ENCODE assay signal across 8 mouse cellular contexts in genomic region chr12:101957942-101958544, GRCm38 (mm10). TPM values are rescaled to one million over a fixed set of nuclear protein-coding genes. Genes with fewer than 3 reads are reported as not detected.
DNase-seq lines count a peak whose midpoint lies in the region; ATAC-seq lines count a peak whose summit lies in the region.

Gene Atxn3, minus strand, starts transcription at chr12:101958246.

- peak within 1 kb of the TSS; percentile 80 for H3K4me3 ChIP-seq in embryonic facial prominence, embryonic 14.5 days (ENCODE audit: low read depth, low read length)
- peak within 1 kb of the TSS; percentile 66 for H3K4me3 ChIP-seq in kidney, embryonic 14.5 days (ENCODE audit: low read length)
- peak within 1 kb of the TSS; percentile 91 for H3K4me3 ChIP-seq in limb, embryonic 15.5 days

- peak within 1 kb of the TSS; percentile 56 for H3K4me2 ChIP-seq in embryonic facial prominence, embryonic 14.5 days (ENCODE audit: low read depth, low read length)
- peak within 1 kb of the TSS; percentile 46 for H3K4me2 ChIP-seq in kidney, embryonic 14.5 days (replicated peaks; ENCODE audit: low read depth, low read length)
- peak within 1 kb of the TSS; percentile 58 for H3K4me2 ChIP-seq in limb, embryonic 15.5 days

- peaks cover 9% of the 10 kb centered on the region for H3K4me1 ChIP-seq in embryonic facial prominence, embryonic 14.5 days (ENCODE audit: control insufficient read depth, insufficient read depth, low read length)
- peaks cover 7% of the 10 kb centered on the region; the same call in 1 of the 2 replicates for H3K4me1 ChIP-seq in kidney, embryonic 14.5 days (ENCODE audit: control insufficient read depth, insufficient read depth, low read length)
- H3K4me1 ChIP-seq in limb, embryonic 15.5 days = peaks cover 10% of the 10 kb centered on the region; the same call in 1 of the 2 replicates

- DNase-seq in 3T3-L1 (ENCODE audit: low read depth, low spot score) = peak; percentile 92
- peak; percentile 92 to 97 for DNase-seq in adrenal gland, postnatal 4 days (ENCODE audit: low spot score in 2 of 2)
- DNase-seq in embryonic facial prominence, embryonic 14.5 days (ENCODE audit: low spot score) = peak; percentile 98
- DNase-seq in heart, adult 9 months (ENCODE audit: low spot score in 2 of 2) = peak; percentile 97 to 98
- DNase-seq in monocyte, adult 2 months (ENCODE audit: low read depth in 1 of 2, low spot score in 2 of 2) = peak; percentile 88 to 93
- DNase-seq in spleen, postnatal 36 days (ENCODE audit: low spot score in 2 of 2) = peak; percentile 96 to 97

- WGBS in embryonic facial prominence, embryonic 14.5 days = under 1% methylated on average over 26 of the region's 54 CpGs
- WGBS in kidney, embryonic 14.5 days = under 1% methylated on average over 51 of the region's 54 CpGs
- under 1% methylated on average over 52 of the region's 54 CpGs for WGBS in limb, embryonic 15.5 days

- peak; percentile 98 for ATAC-seq in embryonic facial prominence, embryonic 14.5 days (ENCODE audit: low read depth)
- ATAC-seq in kidney, embryonic 14.5 days (ENCODE audit: low FRiP score, low TSS enrichment) = peak; percentile 99
- ATAC-seq in limb, embryonic 15.5 days (ENCODE audit: insufficient number of reproducible peaks, low FRiP score, low TSS enrichment, low read depth) = peak; percentile 99

- H3K9me3 ChIP-seq in embryonic facial prominence, embryonic 14.5 days (ENCODE audit: control insufficient read depth, low read length) = no peaks in the 10 kb centered on the region
- no peaks in the 10 kb centered on the region for H3K9me3 ChIP-seq in kidney, embryonic 14.5 days (ENCODE audit: control insufficient read depth, low read length)
- no peaks in the 10 kb centered on the region for H3K9me3 ChIP-seq in limb, embryonic 15.5 days

- no peaks in the 10 kb centered on the region for H3K36me3 ChIP-seq in embryonic facial prominence, embryonic 14.5 days (ENCODE audit: control insufficient read depth, insufficient read depth, low read length)
- H3K36me3 ChIP-seq in kidney, embryonic 14.5 days (ENCODE audit: control insufficient read depth, insufficient read depth, low read length) = no peaks in the 10 kb centered on the region
- H3K36me3 ChIP-seq in limb, embryonic 15.5 days = no peaks in the 10 kb centered on the region

- no peaks in the 10 kb centered on the region for H3K27me3 ChIP-seq in embryonic facial prominence, embryonic 14.5 days (replicated peaks; ENCODE audit: control insufficient read depth, insufficient read depth, low read length)
- H3K27me3 ChIP-seq in kidney, embryonic 14.5 days (ENCODE audit: control insufficient read depth, insufficient read depth, low read length) = no peaks in the 10 kb centered on the region
- H3K27me3 ChIP-seq in limb, embryonic 15.5 days = no peaks in the 10 kb centered on the region

- peak within 1 kb of the TSS; percentile 80; the same call in 1 of the 2 replicates for H3K27ac ChIP-seq in embryonic facial prominence, embryonic 14.5 days (replicated peaks; ENCODE audit: low read depth, low read length)
- H3K27ac ChIP-seq in kidney, embryonic 14.5 days (ENCODE audit: low read depth, low read length) = no peak within 1 kb of the TSS
- H3K27ac ChIP-seq in limb, embryonic 15.5 days = peak within 1 kb of the TSS; percentile 87

- peak within 1 kb of the TSS; percentile 80 for H3K9ac ChIP-seq in embryonic facial prominence, embryonic 14.5 days (ENCODE audit: low read depth, low read length)
- H3K9ac ChIP-seq in kidney, embryonic 14.5 days (ENCODE audit: low read depth, low read length) = peak within 1 kb of the TSS; percentile 73
- peak within 1 kb of the TSS; percentile 85 for H3K9ac ChIP-seq in limb, embryonic 15.5 days

RNA-seq across cellular contexts. Expression of gene Atxn3, which starts in this region (rescaled TPM):
- total RNA-seq in adrenal gland, postnatal 4 days (2021) = 10 to 100 TPM; 19.3 to 20.3 TPM
- 11.3 and 13.2 TPM in 2 replicates for polyA plus RNA-seq in embryonic facial prominence, embryonic 14.5 days (2014; fragmentation: Nextera tagmentation; extraction: Ambion mirVana)
- polyA plus RNA-seq in kidney, embryonic 14.5 days (2014; fragmentation: Nextera tagmentation; extraction: Ambion mirVana) = 18.2 and 19.4 TPM in 2 replicates
- 12.7 and 16.0 TPM in 2 replicates for polyA plus RNA-seq in limb, embryonic 15.5 days (2015; fragmentation: Nextera tagmentation; extraction: Ambion mirVana)
